Mouse (Mus musculus) testis, postnatal 14 days (tissue): ENCODE data around the gene Dpm3.

Experiments
- DNase-seq: peaks from one replicate; pipeline ENCODE4 v3.0.0; 2021; ENCODE audit warnings: low spot score

The Dpm3 gene

DNA sequence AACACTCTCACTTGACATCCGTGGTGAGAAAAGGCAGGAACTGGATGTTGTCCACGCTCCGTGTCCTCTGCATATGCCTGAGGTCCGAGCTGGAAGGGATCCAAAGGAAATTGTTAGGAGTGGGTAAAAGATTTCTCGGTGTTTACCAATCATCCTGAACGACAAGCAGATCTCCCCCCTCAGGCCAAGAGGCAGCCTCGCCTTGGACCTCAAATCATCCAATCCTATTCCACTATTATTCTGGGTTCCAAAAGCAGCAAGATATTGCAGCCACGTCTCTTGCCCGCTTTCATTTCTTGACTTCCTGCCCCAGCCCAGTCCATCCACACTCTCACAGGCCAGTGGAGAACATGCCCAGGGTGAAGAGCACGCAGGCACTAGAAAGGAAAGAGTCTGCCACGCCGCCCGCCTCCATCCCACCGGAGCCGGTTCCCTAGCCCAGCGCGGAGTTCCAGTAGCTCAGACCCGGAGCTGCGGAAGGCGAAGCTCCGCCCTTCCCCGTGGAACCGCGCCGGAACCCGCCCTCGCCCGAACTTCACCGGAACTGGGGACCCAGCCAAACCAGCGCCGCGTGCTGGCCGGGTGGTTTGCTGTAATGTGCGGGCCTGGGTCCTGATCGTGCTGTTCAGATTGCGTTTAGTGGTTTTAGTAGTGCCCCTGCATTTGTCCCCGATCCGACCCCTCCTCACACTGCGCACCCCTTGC lies 11.0 kb downstream of the Dpm3 start, which contains the start of gene Slc50a1:
Slc50a1 (minus strand) TSS at position 520 of the 705 bp plus-strand sequence.
- DNase-seq: peak; percentile 74

DNA sequence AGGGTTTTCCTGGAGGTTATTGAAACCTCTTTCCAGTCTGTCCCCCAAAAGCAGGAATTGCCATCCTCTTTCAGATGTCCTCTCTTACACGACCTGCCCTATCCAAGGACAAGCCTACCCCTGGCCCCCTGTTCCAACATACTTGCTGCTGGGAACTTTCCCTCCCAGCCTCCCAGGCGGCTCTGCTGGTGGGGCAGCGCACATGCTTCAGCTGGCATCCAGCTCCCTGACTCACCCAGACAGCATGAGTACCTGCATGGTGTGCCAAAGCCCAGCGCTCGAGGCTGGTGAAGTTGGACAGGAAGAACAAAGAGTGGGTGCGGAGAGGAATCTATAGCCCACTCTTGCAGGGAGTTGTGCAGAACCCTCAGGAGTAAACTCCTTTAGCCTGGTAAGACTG lies 11.7 kb downstream of the Dpm3 start:
- DNase-seq: no peak

DNA sequence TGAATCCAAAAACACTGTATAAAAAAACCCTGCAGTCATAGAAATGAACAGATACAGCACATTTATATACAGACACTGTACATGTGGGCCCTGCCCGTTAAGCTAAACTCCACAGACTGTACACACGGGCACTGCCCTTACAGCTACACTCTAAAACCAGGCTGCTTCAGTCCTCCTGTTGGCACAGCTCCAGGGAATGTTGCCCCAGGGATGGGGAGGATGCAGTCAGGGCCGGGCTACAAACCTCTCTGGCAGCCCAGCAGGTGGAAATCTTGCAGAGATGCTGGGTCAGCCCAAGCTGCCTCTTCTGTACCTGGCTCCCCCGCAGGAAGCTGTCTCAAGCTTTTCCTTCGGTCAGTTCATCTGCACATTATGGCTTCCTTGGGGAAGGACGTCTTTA lies 12.6 kb downstream of the Dpm3 start:
- DNase-seq: no peak

DNA sequence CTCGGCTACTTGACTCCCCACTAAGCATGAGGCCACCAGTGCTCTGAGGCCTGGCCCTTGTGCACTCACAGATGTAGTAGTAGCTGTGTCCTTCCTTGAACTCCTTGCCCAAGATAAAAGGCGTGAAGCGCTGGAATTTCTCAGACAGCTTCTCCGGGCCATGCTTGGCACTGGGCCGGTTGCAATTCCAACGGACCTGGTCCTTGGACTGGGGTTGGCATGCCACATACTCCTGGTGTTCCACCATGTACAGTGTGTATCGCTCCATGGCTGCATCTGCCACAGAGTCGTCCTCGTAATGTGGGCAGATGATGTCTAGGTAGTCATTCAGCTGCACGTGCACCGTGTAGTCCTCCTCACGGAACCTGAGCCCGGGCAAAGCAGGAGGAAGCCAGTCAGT lies 16.9 kb downstream of the Dpm3 start:
- no peak for DNase-seq

DNA sequence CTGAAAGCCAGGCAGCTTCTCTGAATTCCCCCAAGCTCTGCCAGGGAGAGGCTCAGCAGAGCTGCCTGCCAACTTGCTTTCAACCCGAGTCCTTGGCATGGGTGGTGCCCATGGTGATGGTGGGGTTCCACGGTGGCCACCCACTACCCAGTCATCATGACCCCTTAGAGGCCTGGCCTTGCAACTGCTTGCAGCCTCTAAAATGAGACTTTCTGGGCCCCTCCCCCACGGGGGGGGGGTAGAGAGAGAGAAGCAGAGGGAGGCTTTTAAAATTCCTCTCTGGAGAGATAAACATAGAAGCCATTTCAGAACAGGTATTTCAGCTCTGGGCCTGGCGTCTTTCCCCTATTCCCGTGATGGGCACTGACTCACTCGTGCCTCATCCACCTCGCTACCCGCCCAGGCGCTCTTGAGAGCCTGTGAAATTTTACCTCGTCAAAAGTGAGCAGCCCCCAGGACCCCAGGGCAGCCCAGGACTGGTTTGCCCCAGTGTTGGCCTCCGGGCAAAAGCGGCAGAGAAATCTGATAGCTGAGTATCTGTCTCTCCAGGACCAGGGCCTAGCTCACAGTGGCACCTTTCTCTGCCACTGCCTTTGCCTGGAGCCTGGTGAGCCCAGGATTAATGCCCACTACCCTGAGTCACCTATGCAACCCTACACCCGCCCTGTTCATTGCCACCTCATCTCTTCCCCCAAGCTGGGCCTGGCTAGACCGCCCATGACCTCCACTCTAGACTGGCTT lies 18.3 kb downstream of the Dpm3 start:
- no peak for DNase-seq

DNA sequence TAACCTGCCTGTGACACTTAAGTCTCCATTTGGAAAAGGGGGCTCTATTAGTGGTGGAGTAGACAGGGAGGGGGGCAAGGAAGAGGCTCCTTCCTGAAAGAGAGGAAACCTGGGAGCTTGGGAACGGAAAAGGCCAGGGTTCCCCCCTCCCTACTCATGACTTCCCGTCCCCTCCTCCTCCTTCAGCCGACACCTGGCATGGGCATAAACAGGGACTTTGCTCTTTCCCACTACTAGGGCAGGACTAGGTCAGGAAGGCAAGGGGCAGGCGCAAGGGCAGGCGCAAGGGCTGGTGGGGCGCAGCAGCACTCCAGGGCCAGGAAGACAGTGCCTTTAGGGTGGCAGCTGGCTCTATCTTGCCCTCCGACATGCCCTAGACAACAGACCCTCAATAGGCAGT lies 18.9 kb downstream of the Dpm3 start:
- no peak for DNase-seq

DNA sequence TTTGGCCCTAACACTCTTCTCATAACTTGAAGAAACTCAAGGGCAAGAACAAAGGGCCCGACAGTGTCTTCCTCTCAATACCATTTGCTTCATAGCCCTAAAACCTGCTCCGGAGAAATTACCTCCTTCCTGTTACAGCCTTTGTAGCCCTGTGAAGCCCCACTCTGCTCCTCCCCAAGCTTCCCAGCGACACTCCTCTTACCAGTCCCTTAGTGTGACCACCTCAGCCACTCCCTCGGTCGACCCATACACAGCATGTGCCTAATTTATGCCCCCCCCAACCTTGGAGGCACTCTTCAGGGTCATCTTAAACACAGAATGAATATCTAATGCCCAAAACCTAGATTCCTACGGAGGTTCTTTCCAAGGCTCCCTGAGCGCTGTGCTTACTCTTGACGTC lies 19.5 kb downstream of the Dpm3 start:
- DNase-seq: no peak

DNA sequence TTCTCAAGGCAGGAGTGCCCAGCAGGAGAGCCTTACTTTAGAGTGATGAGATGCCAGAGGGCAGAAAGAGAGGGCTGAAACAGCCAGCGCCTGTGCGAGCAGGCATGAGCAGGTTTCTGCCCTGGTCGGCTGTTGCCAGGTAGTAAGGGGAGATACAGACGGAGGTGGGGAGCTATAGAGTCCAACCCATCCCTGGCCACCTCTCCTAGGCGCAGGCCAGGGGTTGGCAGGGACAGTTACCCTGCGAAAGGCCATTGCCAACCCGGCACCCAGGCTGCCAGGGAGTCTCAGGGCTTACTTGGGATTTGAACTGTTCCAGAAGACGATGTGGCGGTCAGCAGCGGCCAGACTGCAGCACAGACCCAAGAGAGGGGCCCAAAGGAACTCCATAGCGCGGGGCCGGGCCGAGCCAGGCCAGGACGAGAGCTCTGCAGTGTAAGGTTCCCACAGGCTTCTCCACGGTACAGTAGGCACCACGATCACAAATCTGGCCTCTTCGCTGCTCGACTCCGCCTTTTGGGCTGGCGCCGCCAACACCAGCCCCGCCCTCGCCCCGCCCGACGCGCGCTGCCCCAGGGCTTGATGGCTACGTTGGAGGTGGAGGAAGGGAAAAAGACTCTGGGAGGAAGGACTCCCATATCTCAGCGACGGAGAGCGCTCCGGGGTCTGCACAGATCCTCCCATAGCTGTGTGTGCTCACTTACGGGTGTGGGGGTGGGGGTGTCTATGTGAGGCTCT lies 20.2 kb downstream of the Dpm3 start:
- peak; percentile 70 for DNase-seq

DNA sequence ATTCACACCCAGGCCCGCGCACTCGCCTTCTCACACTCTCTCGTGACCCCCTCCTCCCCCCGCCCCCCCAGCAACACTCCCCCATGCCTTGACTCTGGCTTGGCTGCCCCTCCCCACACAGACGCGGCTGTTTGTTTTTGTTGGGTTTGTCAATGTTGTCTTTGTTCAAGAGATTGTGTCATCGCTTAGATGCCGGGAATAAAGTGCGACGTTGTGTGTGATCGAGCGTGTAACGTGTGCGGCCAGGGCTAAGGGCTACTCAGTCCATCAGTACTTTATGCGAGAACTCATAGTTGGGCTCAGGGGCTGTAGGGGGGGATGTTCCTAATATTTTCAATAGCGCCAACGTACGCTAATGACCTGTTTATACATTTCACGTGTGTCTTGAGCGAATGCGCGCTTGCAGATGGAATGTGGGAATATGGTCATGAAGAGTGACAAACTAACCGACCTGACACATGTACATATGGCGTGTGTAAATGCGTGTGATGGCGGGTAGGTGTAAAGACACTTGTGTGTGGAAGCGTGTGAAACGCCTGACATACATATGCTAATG lies 21.0 kb downstream of the Dpm3 start:
- no peak for DNase-seq

DNA sequence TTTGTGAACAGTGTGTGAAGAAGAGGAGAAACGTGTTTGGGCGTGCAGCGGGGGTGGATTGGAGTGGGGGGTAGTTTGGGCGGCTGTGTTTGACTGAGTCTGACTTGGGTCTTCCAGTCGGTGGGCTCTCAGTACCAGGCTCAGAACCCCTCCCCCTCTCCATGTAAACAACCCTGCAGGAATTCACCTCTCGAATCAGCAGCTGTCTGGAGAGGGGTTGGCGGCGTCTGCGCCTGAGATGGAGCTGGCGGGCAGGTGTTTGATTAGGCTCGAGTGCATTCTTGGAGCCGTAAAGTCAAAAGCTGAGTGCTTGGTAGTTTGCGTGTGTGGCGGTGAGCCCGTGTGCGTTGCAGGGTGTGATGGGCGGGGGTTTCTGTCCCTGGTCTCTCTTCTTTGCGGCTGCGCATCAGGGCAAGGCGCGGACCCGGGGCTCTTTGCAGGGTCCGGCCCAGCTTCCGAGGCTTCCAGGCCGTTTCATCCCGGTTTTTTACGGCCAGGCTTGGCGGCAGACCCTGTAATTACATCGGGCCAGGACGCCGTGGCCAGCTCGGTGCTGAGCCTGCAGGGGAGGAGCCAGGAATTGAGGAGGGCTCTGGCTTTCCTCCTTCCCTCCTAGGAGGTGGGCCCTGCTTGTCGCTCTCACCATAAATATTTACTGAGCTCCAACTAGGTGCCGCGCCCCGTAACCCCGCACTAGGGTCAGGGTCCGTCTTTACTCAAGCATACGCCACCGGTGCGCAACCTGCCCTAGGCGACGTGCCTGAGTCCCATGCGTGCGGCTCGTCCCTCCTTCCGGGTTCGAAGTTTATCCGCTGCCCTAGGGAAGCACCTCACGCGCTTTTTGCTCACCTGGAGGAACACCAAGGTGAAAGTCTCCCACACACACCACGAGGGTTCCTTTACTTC lies 21.7 kb downstream of the Dpm3 start, which contains the start of gene Efna1:
Efna1 (minus strand) TSS at position 537 of the 906 bp plus-strand sequence.
- DNase-seq: peak; percentile 53

DNA sequence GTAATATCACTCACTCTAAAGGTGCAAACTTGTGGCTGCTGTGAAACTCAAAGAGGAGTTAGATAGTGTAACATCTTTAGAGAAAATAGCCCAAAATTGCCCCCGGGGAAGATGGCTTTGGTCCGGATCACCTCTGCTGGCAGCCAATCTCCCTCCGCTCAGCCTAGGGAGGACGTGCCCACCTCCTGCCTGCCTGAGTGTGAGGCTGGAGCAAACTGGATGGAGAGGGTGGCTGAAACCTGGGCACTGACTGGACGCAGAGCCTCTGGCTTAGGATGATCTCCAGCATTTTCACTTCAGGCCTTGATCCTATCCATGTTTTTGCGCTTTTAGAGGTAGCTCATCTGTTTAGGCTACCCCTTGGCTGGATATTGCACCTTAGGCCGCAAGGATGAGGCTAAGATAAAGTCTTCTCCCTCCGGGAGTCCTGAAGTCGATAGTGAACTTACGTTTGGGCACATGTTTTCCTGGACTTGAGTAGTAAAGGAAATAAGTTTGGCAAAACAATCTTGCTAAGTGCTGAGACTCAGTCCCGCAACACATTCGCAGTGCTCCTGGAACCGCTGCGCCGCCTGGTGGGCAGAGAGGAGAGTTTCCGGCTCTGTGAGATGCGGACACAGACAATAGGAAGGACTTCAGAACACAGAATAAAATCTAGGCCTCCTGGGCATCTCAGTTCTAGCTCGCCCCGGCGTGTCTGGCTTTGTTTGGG lies 22.6 kb downstream of the Dpm3 start:
- peak; percentile 81 for DNase-seq

DNA sequence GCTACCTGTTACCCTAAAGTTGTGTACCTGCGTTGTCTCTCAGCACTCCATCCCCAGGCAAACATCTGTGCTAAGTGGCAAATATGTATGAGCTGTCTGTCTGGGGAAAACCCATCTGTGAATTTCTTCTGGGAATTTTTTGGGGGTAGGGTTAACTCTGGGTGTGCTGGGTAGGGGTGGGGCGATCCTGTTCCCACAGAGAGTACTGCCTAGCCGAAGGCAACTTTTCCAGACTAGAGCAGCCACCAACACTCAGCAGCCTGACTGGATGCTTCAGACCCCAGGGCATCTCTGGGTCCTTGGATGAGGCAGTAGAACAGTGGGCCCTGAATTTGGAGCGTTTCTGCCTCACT lies 23.1 kb downstream of the Dpm3 start:
- no peak for DNase-seq

DNA sequence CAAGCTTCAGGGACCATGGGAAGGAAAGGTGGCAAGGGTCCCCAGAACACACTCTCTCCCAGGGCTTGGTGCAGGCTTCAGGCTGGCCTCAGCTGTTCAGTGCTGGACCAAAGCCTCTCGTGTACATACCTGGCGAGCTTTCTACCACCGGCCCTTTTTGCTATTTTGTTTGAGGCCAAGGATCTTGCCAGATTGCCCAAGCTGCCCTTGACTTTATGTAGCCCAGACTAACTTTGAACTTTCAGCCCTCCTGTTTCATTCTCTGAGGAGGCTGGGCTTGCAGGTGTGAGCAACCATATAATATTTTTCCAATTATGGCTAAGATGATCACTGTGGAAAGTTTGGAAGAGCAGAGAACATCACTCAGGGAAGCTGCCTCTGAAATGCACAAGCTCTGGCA lies 25.1 kb downstream of the Dpm3 start:
- no peak for DNase-seq

DNA sequence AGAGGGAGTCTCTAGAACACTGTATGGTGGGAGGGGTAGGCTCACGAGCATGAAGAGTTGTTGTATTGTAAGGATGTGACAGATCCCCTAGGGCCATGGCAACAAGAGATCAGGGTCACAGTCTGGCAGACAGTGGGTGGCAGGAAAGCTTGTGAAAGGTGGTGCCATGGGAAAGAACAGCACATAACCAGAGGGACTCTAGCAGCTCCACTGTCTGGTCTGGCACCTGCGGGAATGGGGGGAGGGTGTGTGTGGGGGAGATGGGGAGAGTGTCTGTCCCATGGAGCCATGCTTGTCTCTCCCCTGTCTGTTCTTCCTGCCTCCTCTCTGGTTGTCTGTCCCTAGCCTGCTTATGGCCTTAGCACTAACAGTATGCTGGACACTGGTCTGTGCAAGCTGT lies 26.4 kb downstream of the Dpm3 start:
- no peak for DNase-seq

DNA sequence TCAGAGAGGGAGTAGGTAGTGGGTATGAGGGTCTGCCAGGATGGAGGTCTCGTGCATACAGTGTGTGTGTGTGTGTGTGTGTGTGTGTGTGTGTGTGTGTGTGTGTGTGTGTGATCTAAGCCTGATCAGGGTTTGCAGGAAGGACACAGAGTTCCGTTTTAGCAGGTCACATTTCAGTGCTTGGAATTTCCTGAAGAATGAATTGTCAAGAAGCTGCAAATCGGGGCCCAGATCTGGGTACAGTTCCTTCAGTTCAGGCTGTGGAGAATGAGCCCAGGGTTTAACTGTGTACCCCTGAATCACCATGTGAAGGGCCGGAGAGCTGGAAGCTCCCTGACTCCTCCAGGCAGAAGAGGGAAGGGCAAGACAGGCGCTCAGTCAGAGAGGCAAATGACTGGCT lies 28.1 kb downstream of the Dpm3 start:
- no peak for DNase-seq

DNA sequence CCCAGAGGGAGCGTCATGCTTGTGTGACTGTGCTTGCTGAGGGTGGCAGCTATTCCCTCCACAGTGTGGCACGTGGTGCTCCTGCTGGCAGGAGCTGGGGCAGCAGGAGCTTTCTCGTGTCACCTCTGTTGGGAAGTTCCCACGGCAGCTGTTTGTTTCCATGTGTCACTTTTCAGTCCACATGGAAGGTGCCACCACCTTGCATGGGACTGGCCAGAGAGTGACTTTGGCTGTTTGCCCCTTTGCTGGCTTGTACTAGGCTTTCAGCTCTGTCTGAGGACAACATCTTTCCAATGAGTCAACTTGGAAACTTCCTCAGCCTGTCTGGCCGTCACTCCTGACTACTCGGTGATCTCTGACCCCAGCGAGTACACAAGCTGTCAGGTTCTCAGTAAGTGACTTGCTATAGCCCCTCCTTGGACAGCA lies 29.4 kb downstream of the Dpm3 start:
- DNase-seq: no peak

DNA sequence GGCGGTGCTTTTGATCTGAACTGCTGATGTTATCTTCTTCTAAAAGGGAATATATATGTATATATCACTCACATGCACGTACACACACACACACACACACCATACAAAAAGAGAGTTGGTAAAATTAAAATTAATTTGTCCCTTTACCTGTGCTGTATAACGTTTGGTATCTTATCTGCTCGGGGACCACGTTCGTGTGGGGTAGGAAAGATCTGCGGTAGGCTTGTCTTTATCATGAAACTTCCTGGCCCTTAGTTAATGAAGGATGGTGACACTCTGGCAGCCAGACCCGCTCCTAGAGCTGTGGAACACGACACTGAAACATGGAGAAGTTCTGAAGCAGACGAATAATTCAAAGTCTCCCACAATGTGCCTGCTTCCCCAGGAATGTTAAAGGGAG lies 32.7 kb downstream of the Dpm3 start:
- no peak for DNase-seq

DNA sequence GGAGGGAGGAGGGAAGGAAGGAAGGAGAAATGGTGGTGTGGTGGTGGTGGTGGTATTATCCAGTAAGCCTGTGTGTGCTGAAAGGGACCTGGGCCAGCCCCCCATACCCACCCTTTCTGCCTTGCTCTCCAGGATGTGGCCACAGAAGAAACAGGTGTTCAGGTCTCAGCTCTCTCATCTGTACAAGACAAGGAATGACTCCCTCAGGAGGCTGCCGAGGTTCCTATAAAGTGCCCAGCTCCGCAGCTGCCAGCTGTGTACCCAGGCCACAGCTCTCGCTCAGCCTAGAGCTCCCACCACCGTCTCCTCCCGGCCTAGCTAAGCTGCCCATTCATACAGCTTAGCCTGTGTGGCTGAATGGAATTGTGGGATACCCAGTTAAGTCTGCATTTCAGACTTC lies 33.1 kb downstream of the Dpm3 start:
- no peak for DNase-seq

DNA sequence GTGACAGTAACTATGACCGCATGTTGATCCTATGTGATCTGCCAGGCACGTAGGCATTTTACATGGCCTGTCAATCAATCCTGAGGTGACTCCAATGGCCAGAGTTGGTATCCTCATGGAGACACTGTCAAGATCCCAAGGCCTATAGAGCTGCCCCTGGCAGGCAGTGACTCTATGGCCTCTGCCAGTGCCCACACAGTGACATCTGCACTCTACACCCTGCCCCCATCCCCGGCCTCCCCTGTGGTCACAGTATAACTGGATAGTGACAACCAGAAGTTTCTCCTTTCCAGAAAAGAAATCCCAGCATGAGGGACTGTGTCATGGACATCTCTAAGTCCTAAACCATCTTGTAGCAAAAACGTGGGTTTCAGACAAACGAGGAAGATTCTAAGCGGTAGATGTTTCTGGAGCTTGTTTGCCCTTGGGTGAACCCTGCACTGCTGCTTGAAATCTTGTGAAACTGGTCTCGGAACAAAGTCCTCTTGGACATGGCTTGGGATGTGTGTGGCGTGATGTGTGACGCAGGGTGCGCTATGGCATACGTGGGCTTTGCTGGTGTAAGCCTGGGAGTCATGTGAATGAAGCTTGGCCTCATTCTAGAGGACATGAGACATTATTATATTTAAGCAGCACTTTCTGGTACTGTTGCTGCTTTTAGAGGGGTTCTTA lies 34.2 kb downstream of the Dpm3 start:
- no peak for DNase-seq

DNA sequence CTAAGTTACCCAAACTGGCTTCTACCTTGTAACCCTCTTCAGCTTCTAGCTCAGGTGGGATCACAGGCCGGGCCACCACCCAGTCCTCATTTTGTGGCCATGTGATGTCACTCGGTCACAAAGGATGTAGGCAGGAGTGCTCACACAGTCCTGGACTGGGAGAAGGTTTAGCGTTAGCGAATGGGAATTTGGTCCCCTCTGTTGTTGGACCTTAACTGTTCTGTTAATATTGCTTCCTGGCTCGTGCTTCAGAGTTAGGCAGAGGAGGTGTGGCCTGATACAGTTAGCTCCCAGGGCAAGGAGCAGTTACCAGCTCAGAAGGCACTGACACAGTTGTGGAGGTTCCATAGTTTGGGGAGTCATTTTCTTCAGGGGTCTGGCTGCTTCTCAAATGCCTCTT lies 35.0 kb downstream of the Dpm3 start:
- no peak for DNase-seq
